Mouse (Mus musculus): ENCODE measurements around the gene G6pdx. TPM values are rescaled to one million over a fixed set of nuclear protein-coding genes. Genes with fewer than 3 reads are reported as not detected.

Gene G6pdx
- polyA plus RNA-seq, 1 experiment = 35.0 TPM

DNA sequence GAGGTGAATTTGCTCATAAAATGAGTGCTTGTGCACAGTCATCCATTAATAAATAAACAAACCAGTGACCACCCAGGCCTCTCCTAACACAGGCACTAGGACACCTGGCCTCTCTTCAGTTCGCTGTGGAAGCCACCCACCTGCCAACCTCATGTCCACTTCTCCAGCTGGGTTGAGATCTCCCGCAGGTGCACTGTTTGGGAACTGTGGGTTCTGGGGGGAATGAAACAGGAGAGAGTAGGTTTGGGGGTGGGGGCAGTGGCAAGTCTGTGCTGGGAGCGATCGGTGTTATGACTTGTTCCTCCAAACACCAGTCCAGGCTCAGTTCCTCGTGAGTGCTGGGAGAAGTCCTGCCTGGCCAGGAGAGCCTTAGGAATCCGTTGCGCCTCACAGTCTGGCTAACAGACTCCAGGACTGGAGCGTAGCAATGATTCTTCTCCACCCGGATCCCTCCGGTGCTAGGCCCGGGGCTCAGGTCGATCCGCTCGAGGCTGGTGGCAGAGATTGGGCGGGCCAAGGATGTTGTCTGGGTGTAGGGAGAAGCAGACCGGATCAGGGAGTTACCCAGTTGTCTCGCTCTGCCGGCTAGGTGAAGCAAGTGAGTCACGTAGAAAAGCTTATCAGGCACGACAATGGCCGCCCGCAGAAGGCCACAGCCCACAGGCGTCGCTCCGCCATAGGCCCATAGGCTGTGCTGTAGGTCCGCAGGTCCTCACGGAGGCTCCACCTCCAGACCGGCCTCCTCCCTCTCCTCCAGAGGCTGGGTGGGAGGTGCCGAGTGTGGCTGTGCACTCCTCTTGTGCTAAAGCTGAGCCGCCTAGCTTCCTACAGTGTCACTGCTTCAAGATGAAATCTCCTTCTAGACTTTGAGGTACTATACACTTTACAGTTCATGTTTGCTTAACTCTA, 36.2 kb downstream of the G6pdx start, which contains the start of the genes Fam3a and Ikbkg:
Gene Fam3a (minus strand): TSS at position 738 of the 909 bp plus-strand sequence.
Gene Ikbkg (plus strand): TSS at position 756 of the 909 bp plus-strand sequence.
- peak within 1 kb of the TSS; percentile 82 for H3K4me3 ChIP-seq (ENCODE audit: low read depth, low read length)
- no peaks in the 10 kb centered on the region for H3K36me3 ChIP-seq (ENCODE audit: control insufficient read depth, insufficient read depth, low read length, poor library complexity, severe bottlenecking)
- no peak within 1 kb of the TSS for H3K27ac ChIP-seq (ENCODE audit: insufficient read depth, low read length)
- H3K4me1 ChIP-seq (ENCODE audit: control insufficient read depth, insufficient read depth, low read length) = no peaks in the 10 kb centered on the region
- H3K9ac ChIP-seq (ENCODE audit: low read depth, poor library complexity, severe bottlenecking) = peak within 1 kb of the TSS; percentile 48
- TF ChIP-seq POLR2A (IDR thresholded peaks at IDR 0.05; ENCODE audit: insufficient read depth, low read length) = peak; percentile 83
- TF ChIP-seq EP300 (IDR thresholded peaks at IDR 0.05; ENCODE audit: insufficient read depth, low read depth, low read length) = 0 out of 2 replicates have a peak, but pooled peaks have one; percentile 13
- TF ChIP-seq CTCF (IDR thresholded peaks at IDR 0.05; ENCODE audit: low read depth, low read length) = peak; percentile 26
- no peaks in the 10 kb centered on the region for H3K9me3 ChIP-seq (replicated peaks; ENCODE audit: control insufficient read depth, insufficient read depth, low read length, poor library complexity, severe bottlenecking)
- H3K27me3 ChIP-seq (ENCODE audit: control insufficient read depth, insufficient read depth, low read length, poor library complexity, severe bottlenecking) = no peaks in the 10 kb centered on the region

DNA sequence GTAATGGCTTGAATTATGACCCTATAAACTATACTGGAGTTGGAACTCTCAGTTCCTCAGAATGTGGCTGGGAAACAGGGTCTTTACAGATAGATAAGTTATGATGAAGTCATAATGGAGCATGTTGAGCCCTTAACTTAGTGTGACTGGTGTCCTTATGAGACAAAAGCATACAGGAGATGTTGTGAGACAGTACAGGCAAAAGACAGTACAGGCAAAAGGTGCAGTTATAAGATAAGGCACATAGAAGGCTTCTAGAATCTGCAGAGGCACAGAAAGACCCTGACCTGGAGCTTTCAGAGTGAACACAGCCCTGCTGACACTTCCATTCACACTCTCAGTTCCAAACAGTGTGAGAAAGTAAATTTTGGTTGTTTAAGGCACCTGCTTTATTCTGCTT, 40.8 kb downstream of the G6pdx start:
- Histone ChIP-seq H3K36me3 (ENCODE audit: control insufficient read depth, insufficient read depth, low read length, poor library complexity, severe bottlenecking) (no peaks in the 10 kb centered on the region), H3K27ac (ENCODE audit: insufficient read depth, low read length) (no peak overlapping the region), H3K4me3 (ENCODE audit: low read depth, low read length) (no peak overlapping the region), H3K9me3 (replicated peaks; ENCODE audit: control insufficient read depth, insufficient read depth, low read length, poor library complexity, severe bottlenecking) (no peaks in the 10 kb centered on the region), H3K9ac (ENCODE audit: low read depth, poor library complexity, severe bottlenecking) (no peak overlapping the region), H3K4me1 (ENCODE audit: control insufficient read depth, insufficient read depth, low read length) (no peaks in the 10 kb centered on the region), H3K27me3 (ENCODE audit: control insufficient read depth, insufficient read depth, low read length, poor library complexity, severe bottlenecking) (no peaks in the 10 kb centered on the region)
- no peak for TF ChIP-seq EP300 (IDR thresholded peaks at IDR 0.05; ENCODE audit: insufficient read depth, low read depth, low read length)

DNA sequence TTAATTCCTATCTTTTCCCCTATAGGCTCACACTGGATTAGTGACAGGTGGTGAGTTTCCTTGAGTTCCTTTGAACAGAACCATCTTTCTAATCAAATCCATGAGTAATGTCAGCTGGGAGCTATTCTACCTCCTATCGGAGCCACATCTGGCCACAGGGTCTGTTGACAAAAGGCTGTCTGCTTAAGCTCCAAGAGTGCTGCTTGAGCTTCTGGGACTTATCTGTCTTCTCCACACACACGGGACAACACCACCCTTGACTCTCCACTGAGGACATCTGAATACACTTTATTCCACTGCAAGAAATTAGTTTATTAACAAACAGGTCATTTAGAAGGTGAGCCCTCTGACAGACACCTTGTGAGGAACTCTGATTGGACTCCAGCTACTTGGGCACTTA, 44.5 kb downstream of the G6pdx start:
- Histone ChIP-seq H3K27me3 (ENCODE audit: control insufficient read depth, insufficient read depth, low read length, poor library complexity, severe bottlenecking) (no peaks in the 10 kb centered on the region), H3K36me3 (ENCODE audit: control insufficient read depth, insufficient read depth, low read length, poor library complexity, severe bottlenecking) (no peaks in the 10 kb centered on the region), H3K27ac (ENCODE audit: insufficient read depth, low read length) (no peak overlapping the region), H3K9ac (ENCODE audit: low read depth, poor library complexity, severe bottlenecking) (no peak overlapping the region), H3K4me3 (ENCODE audit: low read depth, low read length) (no peak overlapping the region), H3K9me3 (replicated peaks; ENCODE audit: control insufficient read depth, insufficient read depth, low read length, poor library complexity, severe bottlenecking) (no peaks in the 10 kb centered on the region), H3K4me1 (ENCODE audit: control insufficient read depth, insufficient read depth, low read length) (no peaks in the 10 kb centered on the region)
- TF ChIP-seq CTCF (IDR thresholded peaks at IDR 0.05; ENCODE audit: low read depth, low read length) (no peak), POLR2A (IDR thresholded peaks at IDR 0.05; ENCODE audit: insufficient read depth, low read length) (no peak), EP300 (IDR thresholded peaks at IDR 0.05; ENCODE audit: insufficient read depth, low read depth, low read length) (no peak)

- no peaks in the 10 kb centered on the region for H3K4me1 ChIP-seq (ENCODE audit: control insufficient read depth, insufficient read depth, low read length)
- H3K4me3 ChIP-seq (ENCODE audit: low read depth, low read length) = peak within 1 kb of the TSS; percentile 98
- no peak within 1 kb of the TSS for H3K27ac ChIP-seq (ENCODE audit: insufficient read depth, low read length)
- no peaks in the 10 kb centered on the region for H3K27me3 ChIP-seq (ENCODE audit: control insufficient read depth, insufficient read depth, low read length, poor library complexity, severe bottlenecking)
- H3K9me3 ChIP-seq (replicated peaks; ENCODE audit: control insufficient read depth, insufficient read depth, low read length, poor library complexity, severe bottlenecking) = no peaks in the 10 kb centered on the region
- no peak for TF ChIP-seq EP300 (IDR thresholded peaks at IDR 0.05; ENCODE audit: insufficient read depth, low read depth, low read length)
- TF ChIP-seq CTCF (IDR thresholded peaks at IDR 0.05; ENCODE audit: low read depth, low read length) = no peak
- peak; percentile 70 for TF ChIP-seq POLR2A (IDR thresholded peaks at IDR 0.05; ENCODE audit: insufficient read depth, low read length)
- H3K36me3 ChIP-seq (ENCODE audit: control insufficient read depth, insufficient read depth, low read length, poor library complexity, severe bottlenecking) = no peaks in the 10 kb centered on the region
- peak within 1 kb of the TSS; percentile 64 for H3K9ac ChIP-seq (ENCODE audit: low read depth, poor library complexity, severe bottlenecking)
Observed at GRCm38 (mm10) chrX:74372888-74373549, 56.0 kb downstream of the G6pdx start, which contains the start of the genes Ubl4a and Slc10a3. Gene Ubl4a, minus strand, starts transcription at chrX:74373218. Gene Slc10a3, minus strand, starts transcription at chrX:74373349.

DNA sequence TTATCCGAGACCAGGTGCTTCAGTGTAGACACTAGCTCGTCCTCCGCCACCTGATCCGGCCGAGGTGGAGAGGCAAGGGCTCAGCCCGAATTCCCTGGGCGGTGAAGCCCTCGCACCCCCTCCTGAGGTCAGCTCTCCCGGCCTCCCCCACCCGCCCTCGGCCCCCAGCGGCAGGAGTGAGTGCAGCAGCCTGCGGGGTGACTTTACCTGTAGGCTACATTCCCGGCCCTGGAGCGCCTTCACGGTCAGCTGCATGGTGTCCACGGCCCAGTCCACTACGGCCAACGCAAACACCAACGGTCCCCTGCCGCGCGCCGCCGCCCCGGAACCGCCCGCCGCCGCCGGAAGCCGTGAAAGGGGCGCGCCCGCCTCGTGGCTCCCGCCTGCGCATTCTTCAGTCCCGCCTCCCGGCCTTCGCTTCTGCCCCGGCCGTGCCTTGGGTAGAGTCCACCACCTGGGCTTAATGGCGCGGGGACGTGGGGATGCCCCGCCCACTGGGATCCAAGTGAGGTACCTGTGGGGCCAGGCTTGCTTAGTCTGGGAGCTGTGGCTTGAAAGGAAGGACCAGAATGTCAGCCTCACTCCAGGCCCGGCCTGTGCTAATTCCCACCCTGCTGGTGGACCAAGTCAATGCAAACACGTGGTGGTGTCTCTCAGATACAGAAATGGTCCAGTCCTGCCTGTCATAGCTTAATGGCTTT, 60.6 kb downstream of the G6pdx start:
- peak overlapping the region; percentile 3; the same call in 1 of the 2 replicates for H3K27ac ChIP-seq (ENCODE audit: insufficient read depth, low read length)
- no peaks in the 10 kb centered on the region for H3K27me3 ChIP-seq (ENCODE audit: control insufficient read depth, insufficient read depth, low read length, poor library complexity, severe bottlenecking)
- peaks cover 7% of the 10 kb centered on the region; the same call in 1 of the 2 replicates for H3K36me3 ChIP-seq (ENCODE audit: control insufficient read depth, insufficient read depth, low read length, poor library complexity, severe bottlenecking)
- H3K9me3 ChIP-seq (replicated peaks; ENCODE audit: control insufficient read depth, insufficient read depth, low read length, poor library complexity, severe bottlenecking) = no peaks in the 10 kb centered on the region
- H3K4me3 ChIP-seq (ENCODE audit: low read depth, low read length) = peak overlapping the region; percentile 97
- TF ChIP-seq EP300 (IDR thresholded peaks at IDR 0.05; ENCODE audit: insufficient read depth, low read depth, low read length) (no peak), CTCF (IDR thresholded peaks at IDR 0.05; ENCODE audit: low read depth, low read length) (no peak), POLR2A (IDR thresholded peaks at IDR 0.05; ENCODE audit: insufficient read depth, low read length) (no peak)
- no peaks in the 10 kb centered on the region for H3K4me1 ChIP-seq (ENCODE audit: control insufficient read depth, insufficient read depth, low read length)
- peak overlapping the region; percentile 85 for H3K9ac ChIP-seq (ENCODE audit: low read depth, poor library complexity, severe bottlenecking)
